Comparison of ENCODE assay signal across 25 mouse cellular contexts in genomic region chr8:88330816-88331215, GRCm38 (mm10).
"Had no signal": no experiment of that assay in that cellular context is flagged by ENCODE, and none has a peak within 500 bp of the region (broad histone marks: within the 10 kb centered on the region; RNA-seq: fewer than 3 reads in every experiment).

No protein-coding gene starts in this region.

- H3K27me3 ChIP-seq: heart, embryonic 13.5 days; heart, embryonic 15.5 days; hindbrain, embryonic 13.5 days; hindbrain, embryonic 15.5 days; kidney, embryonic 15.5 days; limb, embryonic 12.5 days; liver, embryonic 13.5 days had no signal

- H3K4me2 ChIP-seq: heart, embryonic 11.5 days; heart, embryonic 13.5 days; heart, embryonic 15.5 days; hindbrain, embryonic 13.5 days; hindbrain, embryonic 15.5 days; kidney, embryonic 15.5 days; limb, embryonic 12.5 days; liver, embryonic 11.5 days; liver, embryonic 13.5 days had no signal

- H3K9me3 ChIP-seq: heart, embryonic 13.5 days; heart, embryonic 15.5 days; hindbrain, embryonic 13.5 days; hindbrain, embryonic 15.5 days; kidney, embryonic 15.5 days; limb, embryonic 12.5 days; liver, embryonic 13.5 days had no signal

- H3K27ac ChIP-seq: heart, adult 2 months; heart, embryonic 13.5 days; heart, embryonic 15.5 days; hindbrain, embryonic 13.5 days; hindbrain, embryonic 15.5 days; hindbrain, postnatal 0 days; kidney, embryonic 15.5 days; kidney, postnatal 0 days; limb, embryonic 12.5 days; liver, embryonic 13.5 days had no signal

- H3K9ac ChIP-seq: heart, embryonic 13.5 days; heart, embryonic 15.5 days; hindbrain, embryonic 13.5 days; hindbrain, embryonic 15.5 days; kidney, embryonic 15.5 days; limb, embryonic 12.5 days; liver, embryonic 13.5 days had no signal

- H3K4me3 ChIP-seq: heart, adult 2 months; heart, embryonic 13.5 days; heart, embryonic 15.5 days; hindbrain, embryonic 13.5 days; hindbrain, embryonic 15.5 days; kidney, embryonic 15.5 days; limb, embryonic 12.5 days; liver, embryonic 13.5 days had no signal

- H3K4me1 ChIP-seq: hindbrain, embryonic 13.5 days; hindbrain, embryonic 15.5 days; kidney, embryonic 15.5 days; limb, embryonic 12.5 days had no signal

- DNase-seq: gastrocnemius, postnatal 14 days; gastrocnemius, postnatal 36 days; heart, adult 2 months; heart, postnatal 14 days; heart, postnatal 36 days; kidney, adult 11 months; kidney, adult 2 months; kidney, adult 9 months; kidney, postnatal 14 days; kidney, postnatal 36 days; layer of hippocampus, adult 9-11 months; layer of hippocampus, postnatal 36 days; left cerebral cortex, postnatal 4 days; liver; liver, embryonic 13.5 days had no signal
